Mouse (Mus musculus): ENCODE data around the gene Gm3250.
"Not testable (repeated sequence)": the region's sequence is repeated elsewhere in the genome, so short reads cannot be mapped to it uniquely, and the experiment has no call there.

The Gm3250 gene

GRCm38 (mm10) chr10:77751254-77751653 is 31.1 kb downstream of the Gm3250 start, which contains the start of gene Gm9736:
Gene Gm9736 (minus strand): TSS chr10:77751354.
- not testable (repeated sequence) for DNase-seq (ENCODE audit: low read depth, low spot score)

- DNase-seq (ENCODE audit: low read depth, low spot score), result not testable (repeated sequence)
These were observed 31.7 kb downstream of the Gm3250 start for GRCm38 (mm10) chr10:77750686-77751085.

- DNase-seq (ENCODE audit: low read depth, low spot score), result not testable (repeated sequence)
These were observed 40.2 kb downstream of the Gm3250 start, which contains the start of gene Gm18596 for GRCm38 (mm10) chr10:77741924-77742688. Gene Gm18596 (minus strand): TSS chr10:77742638.

GRCm38 (mm10) chr10:77738929-77739328 is 43.4 kb downstream of the Gm3250 start:
- DNase-seq (ENCODE audit: low read depth, low spot score), result no peak

- DNase-seq (ENCODE audit: low read depth, low spot score), result no peak
These were observed 46.4 kb downstream of the Gm3250 start for GRCm38 (mm10) chr10:77735928-77736327.

Data from A20 (cell line).